Mouse (Mus musculus): Measurements from ENCODE around the gene Gm21988.
A peak's percentile ranks its signal among the peaks of the same experiment; 100 is the strongest.

Gm21988 gene

DNA sequence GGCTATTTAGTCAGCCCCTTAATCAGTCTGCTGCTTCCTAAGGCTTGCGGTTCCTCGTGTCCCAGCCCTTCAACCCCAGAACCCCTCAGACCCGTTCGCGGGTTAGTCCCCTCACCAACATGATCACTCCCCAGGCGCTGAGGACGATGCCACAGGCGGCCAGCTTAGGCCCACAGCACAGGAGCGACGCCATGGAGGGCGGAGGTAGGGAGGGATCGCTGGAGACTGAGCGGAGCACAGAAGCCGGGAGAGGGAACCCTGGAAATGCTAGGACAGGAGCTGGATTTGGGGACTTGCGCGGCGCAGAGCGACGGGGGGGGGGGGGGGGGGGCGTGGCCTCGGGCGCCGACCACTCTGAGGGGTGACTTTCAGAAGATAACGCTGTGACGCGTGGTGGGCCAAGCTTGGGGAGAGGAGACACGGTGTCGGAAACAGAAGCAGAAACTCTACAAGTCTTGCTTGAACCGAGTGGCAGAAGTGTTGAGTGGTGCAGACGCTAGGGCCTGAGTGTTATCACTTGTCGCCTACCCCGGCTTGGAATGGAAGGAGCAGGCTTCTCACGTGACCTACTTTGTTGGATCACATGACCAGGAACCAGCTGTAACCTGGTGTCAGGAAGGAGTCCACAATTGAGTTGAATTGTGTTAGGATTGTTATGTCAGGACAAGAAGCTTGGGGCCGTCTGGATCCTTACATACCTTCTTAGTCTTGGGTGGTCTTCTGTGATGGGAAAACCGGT is at the start of gene Gm21988, which contains the start of gene Rnasek:
TSS of gene Gm21988 (minus strand) at position 290 of the 739 bp plus-strand sequence.
TSS of gene Rnasek (minus strand) at position 302 of the 739 bp plus-strand sequence.
- peak; percentile 92 for DNase-seq (ENCODE audit: low spot score)

DNA sequence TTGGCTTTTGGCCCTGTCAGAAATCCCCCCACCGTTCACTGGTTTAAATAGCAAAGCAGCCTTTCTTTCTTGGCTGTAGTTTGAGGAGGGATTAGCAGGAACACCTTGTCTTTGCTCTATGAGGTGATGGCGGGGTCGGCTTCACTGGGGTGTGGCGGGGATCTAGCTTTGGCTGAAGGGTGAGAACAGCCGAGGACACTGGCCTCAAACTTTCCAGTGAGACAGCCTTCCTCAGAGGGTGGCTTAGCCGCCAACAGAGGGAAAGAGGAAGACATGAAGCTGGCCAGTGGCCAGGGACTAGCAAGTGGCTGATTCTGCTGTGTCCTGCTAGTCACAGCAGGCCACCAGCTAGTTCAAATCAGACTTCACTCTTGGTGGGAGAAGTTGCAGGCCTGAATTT is 49.6 kb upstream of the Gm21988 start:
- no peak for DNase-seq (ENCODE audit: low spot score)

- DNase-seq (ENCODE audit: low spot score), result no peak
Observed at GRCm38 (mm10) chr11:70288102-70288501, 48.5 kb upstream of the Gm21988 start.

DNA sequence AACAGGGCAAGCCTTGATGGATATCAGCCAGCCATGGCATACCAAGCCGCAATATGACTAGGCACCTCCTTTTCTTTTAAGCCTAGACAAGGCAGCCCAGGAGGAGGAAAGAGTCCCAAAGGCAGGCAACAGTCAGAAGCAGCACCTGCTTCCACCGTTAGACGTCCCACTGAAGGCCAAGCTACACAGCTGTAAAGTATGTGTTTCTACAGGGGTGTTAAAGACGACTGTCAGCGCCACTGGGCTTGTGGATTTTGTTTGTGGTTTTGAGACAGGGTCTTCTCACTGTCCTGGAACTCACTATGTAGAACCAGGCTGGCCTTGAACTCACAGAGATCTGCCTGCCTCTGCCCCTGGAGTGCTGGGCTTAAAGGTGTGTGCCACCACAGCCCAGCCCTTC is 46.1 kb upstream of the Gm21988 start:
- DNase-seq (ENCODE audit: low spot score), result no peak

- no peak for DNase-seq (ENCODE audit: low spot score)
Observed at GRCm38 (mm10) chr11:70284757-70285156, 45.1 kb upstream of the Gm21988 start.

DNA sequence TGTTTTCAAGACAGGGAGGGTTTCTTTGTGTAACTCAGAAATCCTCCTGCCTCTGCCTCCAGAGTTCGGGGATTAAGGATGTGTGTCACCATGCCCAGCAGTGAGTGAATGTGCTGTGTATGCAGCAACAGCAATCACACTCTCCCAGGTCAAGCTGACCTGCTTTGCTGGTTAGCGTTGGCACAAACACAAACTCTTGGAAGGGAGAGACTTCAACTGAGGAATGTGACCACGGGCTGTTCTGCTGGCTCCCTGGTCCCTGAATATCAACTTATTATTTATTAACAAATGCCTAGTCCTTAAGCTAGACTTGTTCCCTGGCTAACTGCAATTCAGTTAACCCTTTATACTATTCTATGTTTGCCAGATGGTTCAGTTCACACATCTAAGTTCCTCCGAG is 44.0 kb upstream of the Gm21988 start:
- DNase-seq (ENCODE audit: low spot score), result no peak

DNA sequence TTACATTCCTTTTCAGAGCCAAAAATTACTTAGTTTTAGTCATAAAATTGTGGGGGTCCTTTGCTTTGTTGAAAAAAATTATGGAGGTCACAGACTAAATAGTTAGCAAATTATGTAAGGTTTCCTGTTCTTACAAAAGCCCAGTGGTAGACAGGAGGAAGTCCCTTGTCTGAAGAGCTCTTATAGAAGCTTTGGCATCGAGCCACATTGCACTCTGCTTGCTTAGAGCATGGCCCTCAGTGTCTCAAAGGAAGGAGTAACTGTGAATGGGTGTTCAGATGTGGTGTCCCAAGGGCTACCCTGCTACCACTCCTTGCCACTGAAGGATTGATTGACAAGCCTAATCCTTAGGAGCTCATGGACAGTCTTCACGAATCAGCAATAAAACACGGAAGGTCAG is 40.8 kb upstream of the Gm21988 start:
- no peak for DNase-seq (ENCODE audit: low spot score)

- no peak for DNase-seq (ENCODE audit: low spot score)
Observed at GRCm38 (mm10) chr11:70278961-70279360, 39.3 kb upstream of the Gm21988 start.

DNA sequence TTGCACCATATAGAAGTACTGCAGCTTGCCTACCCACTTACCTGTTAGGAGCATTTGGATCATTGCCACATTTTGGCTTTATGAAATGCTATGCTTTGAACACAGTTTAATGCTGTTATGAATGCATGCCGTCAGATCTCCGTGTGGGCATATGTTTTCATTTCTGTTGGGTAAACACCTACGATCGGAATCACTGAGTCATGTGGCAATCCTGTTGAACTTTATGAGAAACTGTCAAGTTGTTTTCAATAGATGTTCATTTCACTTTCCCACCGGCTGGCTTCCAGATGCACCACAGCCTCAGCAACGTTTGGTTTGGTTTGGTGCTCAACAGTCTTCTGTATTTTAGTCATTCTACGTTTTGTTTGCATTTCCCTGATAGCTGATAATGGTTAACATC is 32.0 kb upstream of the Gm21988 start:
- no peak for DNase-seq (ENCODE audit: low spot score)

DNA sequence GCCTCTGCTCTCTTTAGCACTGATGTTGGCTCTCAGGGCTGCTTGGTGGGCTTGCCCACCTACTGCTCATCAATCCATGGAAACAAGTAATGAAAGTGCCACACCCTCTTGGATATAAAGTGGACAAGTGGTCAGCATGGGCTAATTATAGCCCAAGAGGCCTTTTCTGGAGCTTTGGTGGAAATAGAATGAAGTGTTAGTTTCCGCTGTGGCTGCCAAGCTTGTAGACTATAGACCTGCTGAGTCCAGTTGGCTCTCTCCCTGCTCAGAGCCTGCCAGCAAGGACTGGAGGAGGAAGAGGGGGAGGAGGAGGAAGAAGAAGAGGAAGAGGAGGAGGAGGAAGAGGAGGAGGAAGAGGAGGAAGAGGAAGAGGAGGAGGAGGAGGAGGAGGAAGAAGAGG is 26.8 kb upstream of the Gm21988 start:
- no peak for DNase-seq (ENCODE audit: low spot score)

- DNase-seq (ENCODE audit: low spot score), result no peak
Observed at GRCm38 (mm10) chr11:70265819-70266218, 26.2 kb upstream of the Gm21988 start.

DNA sequence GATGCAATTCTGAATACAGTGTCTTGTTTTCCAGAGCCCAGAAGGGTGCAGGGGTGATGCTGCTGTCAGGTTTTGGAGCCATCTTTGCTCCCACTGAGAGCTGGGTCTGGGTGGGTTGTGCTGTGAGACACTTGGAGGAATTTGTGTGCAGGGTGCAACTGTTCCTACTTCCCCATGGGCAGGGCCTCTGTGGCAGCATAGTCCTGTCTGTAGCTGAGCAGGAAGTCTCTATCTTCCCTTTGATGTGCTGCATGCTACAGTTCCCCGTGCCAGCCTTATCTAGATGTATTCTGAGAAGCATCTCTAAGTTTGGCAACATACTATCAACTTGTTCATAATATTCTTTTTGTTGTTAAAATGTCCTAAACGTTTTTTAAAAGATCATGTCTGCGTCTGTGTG is 25.6 kb upstream of the Gm21988 start:
- no peak for DNase-seq (ENCODE audit: low spot score)

GRCm38 (mm10) chr11:70259035-70259434 is 19.4 kb upstream of the Gm21988 start:
- DNase-seq (ENCODE audit: low spot score), result no peak

DNA sequence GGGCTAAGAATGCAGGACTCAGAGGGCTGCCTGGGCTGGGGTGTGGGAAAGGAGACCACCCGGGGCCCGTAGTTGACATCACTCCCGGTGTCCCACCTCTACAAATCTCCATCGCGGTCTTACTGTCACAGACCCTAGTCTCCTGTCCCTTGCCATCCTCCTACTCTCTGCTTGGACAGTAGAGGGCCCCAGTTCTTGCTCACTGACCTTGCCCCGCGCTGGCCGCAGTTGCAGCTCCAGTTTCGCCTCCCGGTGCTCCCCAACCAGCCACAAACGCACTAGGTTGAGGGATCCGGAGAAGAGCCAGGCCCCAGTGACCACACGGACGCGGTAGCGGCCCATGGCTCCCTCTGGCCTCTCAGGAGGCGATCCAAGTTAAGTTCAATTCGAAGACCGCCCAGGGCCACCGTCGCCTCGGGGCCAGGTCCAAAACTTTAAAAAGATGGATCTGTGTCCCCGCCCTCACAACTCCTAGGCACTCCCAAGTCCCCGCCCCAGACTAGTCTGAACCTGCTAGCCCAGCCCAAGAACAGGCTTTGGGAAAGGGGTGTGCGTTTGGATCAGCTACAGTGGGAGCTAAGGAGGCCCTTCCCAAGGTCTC is 15.4 kb upstream of the Gm21988 start, which contains the start of gene Alox12:
TSS of gene Alox12 (minus strand) at position 423 of the 601 bp plus-strand sequence.
- peak; percentile 64 for DNase-seq (ENCODE audit: low spot score)

DNA sequence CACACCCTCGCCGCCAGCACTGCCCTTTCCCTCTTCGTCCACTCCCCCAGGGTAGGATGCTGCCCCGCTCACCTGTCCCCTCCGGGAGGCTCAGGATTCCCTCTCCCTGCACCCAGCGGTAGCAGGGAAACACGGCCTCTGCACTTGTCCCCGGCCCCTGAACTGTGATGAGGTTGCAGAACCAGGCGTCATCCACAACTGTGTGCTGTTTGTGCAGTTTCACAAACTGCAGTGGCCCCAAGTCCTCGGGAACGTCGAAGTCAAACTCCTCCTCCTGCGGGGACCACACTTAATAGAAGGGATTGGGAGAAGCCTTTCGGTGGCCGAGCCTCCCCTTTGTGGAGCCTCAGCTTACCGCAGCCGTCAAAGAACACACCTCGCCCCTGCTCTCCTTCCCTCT is 14.7 kb upstream of the Gm21988 start:
- no peak for DNase-seq (ENCODE audit: low spot score)

- DNase-seq (ENCODE audit: low spot score), result no peak
Observed at GRCm38 (mm10) chr11:70251853-70252252, 12.2 kb upstream of the Gm21988 start.

GRCm38 (mm10) chr11:70250150-70250549 is 10.5 kb upstream of the Gm21988 start:
- no peak for DNase-seq (ENCODE audit: low spot score)

DNA sequence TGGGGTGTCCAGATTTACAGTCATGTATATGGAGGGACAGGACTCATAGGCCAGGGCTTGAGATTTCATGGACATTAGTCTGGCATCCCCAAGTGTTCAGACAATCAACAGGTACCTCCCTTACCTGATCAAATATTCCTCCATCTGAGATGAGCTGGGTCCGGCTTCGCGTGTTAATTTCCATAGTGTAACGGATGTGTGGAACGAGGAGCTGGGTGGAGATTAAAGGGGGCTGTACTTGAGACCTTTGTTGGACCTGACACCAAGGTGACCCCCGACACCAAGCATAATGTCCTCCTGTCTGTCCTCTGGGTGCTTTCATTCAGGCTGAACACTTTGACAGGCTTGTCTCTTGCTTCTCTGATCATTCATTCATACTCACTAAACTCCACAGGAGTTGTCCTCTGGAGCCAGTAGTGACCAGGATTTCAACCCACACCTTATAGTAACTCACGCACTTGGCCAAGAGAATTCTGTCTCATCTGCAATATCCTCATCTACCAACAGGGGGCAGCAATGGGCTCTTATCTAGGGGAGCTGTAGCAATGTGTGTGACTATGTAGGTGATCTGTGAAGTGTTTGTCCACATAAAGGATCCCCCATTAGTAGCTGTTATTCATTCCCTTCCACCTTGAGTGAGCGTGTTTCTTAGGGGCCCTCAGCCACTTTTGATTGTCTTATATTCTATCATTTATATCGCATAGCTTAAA is 7.7 kb upstream of the Gm21988 start:
- DNase-seq (ENCODE audit: low spot score), result peak; percentile 86

DNA sequence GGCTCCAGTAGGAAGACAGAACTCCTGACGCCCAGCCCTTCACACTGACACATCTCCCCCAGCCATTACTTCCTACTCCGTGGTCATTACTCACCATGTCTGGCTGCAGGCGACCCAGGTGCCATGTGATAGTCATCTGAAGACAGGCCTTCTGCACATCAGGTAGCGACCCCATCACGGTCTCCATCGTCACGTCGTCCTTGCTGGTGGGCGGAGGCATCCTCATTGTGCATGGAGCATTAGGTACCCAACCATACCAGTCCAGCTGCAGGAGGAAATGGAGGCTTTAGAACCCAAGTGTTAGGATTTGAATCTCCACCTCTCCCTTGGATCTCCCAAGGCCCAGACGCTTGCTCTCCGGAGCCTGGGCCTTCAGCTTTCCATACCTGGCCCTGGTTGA is 3.0 kb upstream of the Gm21988 start:
- DNase-seq (ENCODE audit: low spot score), result no peak

GRCm38 (mm10) chr11:70238591-70239440 is 814 bp downstream of the Gm21988 start:
- peak; percentile 26 for DNase-seq (ENCODE audit: low spot score)

DNA sequence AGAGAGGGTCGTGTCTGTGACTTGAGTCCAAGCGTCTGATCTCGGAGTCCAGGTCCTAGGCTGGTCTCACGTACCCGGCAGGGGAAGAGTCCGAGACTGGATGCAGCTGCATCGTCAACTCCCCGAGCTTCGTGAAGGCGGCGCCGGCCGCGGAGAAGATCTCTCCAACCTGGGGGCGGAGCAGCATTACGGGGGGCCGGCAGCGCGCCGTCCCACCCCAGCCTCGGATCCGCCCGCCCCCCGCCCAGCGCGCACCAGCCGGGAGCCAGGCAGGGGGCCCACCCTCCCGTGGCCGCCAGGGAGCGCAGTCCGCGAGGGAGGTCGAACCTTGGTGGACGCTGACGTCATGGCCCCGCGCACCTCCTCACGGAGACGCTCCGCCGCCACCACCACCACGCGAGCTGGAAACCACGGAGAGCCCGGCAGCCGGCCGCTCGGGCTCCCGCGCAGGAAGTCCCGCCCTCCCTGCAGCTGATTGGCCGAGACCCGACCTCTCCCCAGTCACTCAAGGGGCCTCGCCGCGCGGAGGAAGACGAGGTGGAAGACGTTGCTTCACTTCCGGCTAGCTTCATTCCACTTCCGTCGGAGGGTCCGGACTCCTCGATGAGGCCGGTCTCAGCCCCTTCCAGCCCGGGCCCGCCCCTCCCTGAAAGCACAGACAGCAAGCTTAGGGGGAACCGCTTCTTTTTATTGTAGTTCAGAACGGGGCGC is 2.0 kb downstream of the Gm21988 start, which contains the start of gene 0610010K14Rik:
TSS of gene 0610010K14Rik (minus strand) at position 458 of the 711 bp plus-strand sequence.
- peak; percentile 97 for DNase-seq (ENCODE audit: low spot score)

Data from embryo, embryonic 10.5 days (tissue).